Mouse (Mus musculus) inflammation-experienced regulatory T-cells, adult 6 months (primary cell): ENCODE measurements around the gene Luzp1. TPM values are rescaled to one million over a fixed set of nuclear protein-coding genes. Genes with fewer than 3 reads are reported as not detected.

Experiments used
- polyA plus RNA-seq, 3 experiments: library from polyadenylated mRNA; unstranded; fragments of 100-300 nt; shearing (Covaris generic); gene quantifications; one replicate each; pipeline ENCODE4 v1.2.1; 2017

The Luzp1 gene
- polyA plus RNA-seq, 3 experiments from 2014 or later, result 4.9 to 10.9 (median 5.6) TPM

Other genes starting within 250 kb of the Luzp1 start
- gene Tcea3, start 222.0 kb upstream of the Luzp1 start, polyA plus RNA-seq, result under 1 TPM in 2 of 3 experiments, not detected in 1; 0.29 to 0.65 TPM
- gene Zfp46, start 185.1 kb upstream of the Luzp1 start, polyA plus RNA-seq, result 10 to 100 TPM in 1 of 3 experiments, 1 to 10 TPM in 2; 6.2 to 10.4 (median 8.1) TPM
- gene Hnrnpr, start 158.8 kb upstream of the Luzp1 start, polyA plus RNA-seq, result 100 to 1,000 TPM in 1 of 3 experiments, 10 to 100 TPM in 2; 97.2 to 105 (median 98.5) TPM
- gene Htr1d, start 46.2 kb upstream of the Luzp1 start, polyA plus RNA-seq, result not detected
- under 1 TPM in 1 of 3 experiments, not detected in 2; 0.19 TPM for gene 6030445D17Rik, start 7.5 kb upstream of the Luzp1 start, polyA plus RNA-seq
- 10 to 100 TPM; 12.3 to 23.7 (median 23.2) TPM for gene Kdm1a, start 133.0 kb downstream of the Luzp1 start, polyA plus RNA-seq
- gene Tex46, start 140.7 kb downstream of the Luzp1 start, polyA plus RNA-seq, result not detected
- gene Lactbl1, start 152.9 kb downstream of the Luzp1 start, polyA plus RNA-seq, result under 1 TPM in 1 of 3 experiments, not detected in 2; 0.16 TPM